In genomic region chr4:31933171-31933570, GRCm38 (mm10) we compare ENCODE assay signal across 31 mouse cellular contexts.
"Had no signal": no experiment of that assay in that cellular context is flagged by ENCODE, and none has a peak within 500 bp of the region (broad histone marks: within the 10 kb centered on the region; RNA-seq: fewer than 3 reads in every experiment).

No protein-coding gene starts in this region.

- H3K4me2 ChIP-seq: limb, embryonic 12.5 days; limb, embryonic 13.5 days; limb, embryonic 15.5 days; liver, embryonic 11.5 days; liver, embryonic 12.5 days; liver, embryonic 13.5 days; liver, embryonic 15.5 days; lung, embryonic 14.5 days; lung, embryonic 15.5 days; midbrain, embryonic 12.5 days; midbrain, embryonic 15.5 days; neural tube, embryonic 12.5 days had no signal

- H3K9me3 ChIP-seq: limb, embryonic 10.5 days; limb, embryonic 12.5 days; limb, embryonic 13.5 days; limb, embryonic 15.5 days; liver, embryonic 12.5 days; liver, embryonic 13.5 days; liver, embryonic 15.5 days; lung, embryonic 15.5 days; megakaryocyte, embryonic 14.5 days; midbrain, embryonic 10.5 days; midbrain, embryonic 12.5 days; midbrain, embryonic 15.5 days; neural tube, embryonic 12.5 days had no signal

- ATAC-seq: liver, embryonic 12.5 days; liver, postnatal 0 days; lung, postnatal 0 days; midbrain, embryonic 15.5 days; midbrain, embryonic 16.5 days had no signal

- H3K9ac ChIP-seq: limb, embryonic 12.5 days; limb, embryonic 13.5 days; limb, embryonic 15.5 days; liver, embryonic 12.5 days; liver, embryonic 13.5 days; liver, embryonic 14.5 days; liver, embryonic 15.5 days; liver, postnatal 0 days; lung, embryonic 14.5 days; lung, embryonic 15.5 days; midbrain, embryonic 12.5 days; midbrain, embryonic 15.5 days; neural tube, embryonic 12.5 days had no signal

- H3K27me3 ChIP-seq: limb, embryonic 12.5 days; limb, embryonic 15.5 days; lung, embryonic 15.5 days; neural tube, embryonic 12.5 days had no signal

- H3K27ac ChIP-seq: left cerebral cortex, adult 2 months; limb, embryonic 10.5 days; limb, embryonic 12.5 days; limb, embryonic 13.5 days; limb, embryonic 15.5 days; liver, embryonic 12.5 days; liver, embryonic 13.5 days; liver, embryonic 14.5 days; liver, embryonic 15.5 days; lung, embryonic 15.5 days; macrophage; midbrain, embryonic 10.5 days; midbrain, embryonic 12.5 days; midbrain, embryonic 15.5 days; neural tube, embryonic 12.5 days had no signal

- H3K36me3 ChIP-seq: limb, embryonic 10.5 days; limb, embryonic 12.5 days; limb, embryonic 13.5 days; limb, embryonic 15.5 days; liver, embryonic 12.5 days; liver, embryonic 13.5 days; liver, embryonic 15.5 days; lung, embryonic 15.5 days; midbrain, embryonic 10.5 days; midbrain, embryonic 12.5 days; midbrain, embryonic 15.5 days; neural tube, embryonic 12.5 days had no signal

- DNase-seq: left cerebral cortex, postnatal 4 days; liver; liver, embryonic 13.5 days; liver, postnatal 0 days; lung, adult 18-20 months; lung, adult 2 months; lung, embryonic 14.5 days; lung, postnatal 10 days; lung, postnatal 14 days; lung, postnatal 36 days; lung, postnatal 4 days; midbrain, embryonic 14.5 days had no signal

- H3K4me3 ChIP-seq: left cerebral cortex, adult 2 months; limb, embryonic 10.5 days; limb, embryonic 12.5 days; limb, embryonic 13.5 days; limb, embryonic 15.5 days; liver, embryonic 12.5 days; liver, embryonic 13.5 days; liver, embryonic 15.5 days; lung, embryonic 15.5 days; megakaryocyte, embryonic 14.5 days; midbrain, embryonic 10.5 days; midbrain, embryonic 12.5 days; midbrain, embryonic 15.5 days; myocyte; neural tube, embryonic 12.5 days had no signal
